Mouse (Mus musculus): ENCODE results near the gene Gm6169. TPM values are rescaled to one million over a fixed set of nuclear protein-coding genes. Genes with fewer than 3 reads are reported as not detected.
A peak's percentile ranks its signal among the peaks of the same experiment; 100 is the strongest.
"Not testable (repeated sequence)": the region's sequence is repeated elsewhere in the genome, so short reads cannot be mapped to it uniquely, and the experiment has no call there.

The Gm6169 gene
- total RNA-seq, 2 experiments from 2014 or later = 5.9 TPM; not detected in 1

- DNase-seq (ENCODE audit: low spot score) = no peak
These were observed 28.0 kb downstream of the Gm6169 start for GRCm38 (mm10) chr13:97070931-97071625.

GRCm38 (mm10) chr13:97068151-97068550 lies 30.9 kb downstream of the Gm6169 start:
- no peak for DNase-seq (ENCODE audit: low spot score)

DNA sequence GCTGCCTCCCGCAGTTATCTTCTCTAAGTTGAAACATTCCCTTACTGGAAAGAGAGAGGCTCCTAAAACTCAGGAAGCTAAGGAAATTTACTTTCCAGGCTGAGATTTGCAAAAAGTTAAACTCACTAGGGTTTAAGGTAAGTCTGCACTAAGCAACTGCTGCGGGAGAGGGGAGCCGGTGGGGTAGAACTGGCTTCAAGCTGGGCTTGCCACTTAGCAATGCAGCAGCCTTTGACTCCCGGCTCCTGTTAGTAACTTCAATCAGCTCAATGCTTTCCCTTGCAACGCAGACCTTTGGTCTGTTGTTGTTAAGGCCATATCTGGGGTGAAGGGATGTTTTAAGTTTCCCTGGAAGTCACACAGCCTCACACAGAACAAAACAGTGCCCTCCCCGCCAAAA lies 31.3 kb downstream of the Gm6169 start:
- no peak for DNase-seq (ENCODE audit: low spot score)

DNA sequence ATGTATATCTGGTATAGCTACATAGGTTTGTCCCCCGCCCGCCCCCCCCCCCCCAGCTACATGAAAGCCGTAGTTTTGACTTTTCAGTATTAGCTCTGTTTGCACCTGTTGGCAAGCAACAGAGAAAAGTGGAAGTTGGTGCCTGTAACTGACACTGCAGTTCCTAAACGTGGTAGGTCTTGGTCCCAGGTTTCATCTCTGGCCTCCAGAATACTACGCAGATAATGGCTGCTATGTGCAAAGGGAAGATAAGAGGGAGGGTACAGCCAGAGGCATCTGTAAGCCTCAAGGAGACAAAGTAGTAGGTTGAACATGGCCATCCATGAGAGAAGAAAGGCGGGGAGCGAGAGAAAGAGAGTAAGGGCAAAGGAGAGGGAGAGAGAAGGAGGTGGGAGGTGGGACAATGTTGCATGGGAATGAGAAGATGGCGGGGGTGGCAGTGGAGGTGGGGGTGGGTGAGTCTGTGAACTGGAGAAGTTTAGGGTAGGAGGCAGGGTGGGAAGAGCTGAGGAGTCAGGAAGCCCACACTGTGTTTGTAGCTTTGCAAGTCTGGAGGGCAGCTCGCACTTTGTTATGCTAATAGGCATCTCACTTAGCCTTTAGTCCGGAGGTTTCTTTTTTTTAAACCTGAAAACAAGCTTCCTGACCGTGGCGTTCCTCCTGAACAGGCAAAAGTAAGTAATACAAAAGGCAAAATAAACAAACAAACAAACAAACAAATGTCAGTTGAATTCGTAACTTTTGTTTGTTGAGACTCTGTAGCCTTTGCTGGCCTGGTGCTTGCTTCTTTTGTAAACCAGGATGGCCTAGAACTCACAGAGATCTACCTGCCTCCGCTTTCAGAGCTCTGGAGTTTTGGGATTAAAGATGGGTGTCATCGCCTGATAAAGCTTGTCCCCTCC lies 32.1 kb downstream of the Gm6169 start, which contains the start of gene Fam169a:
TSS of gene Fam169a (plus strand) at position 638 of the 902 bp plus-strand sequence.
- no peak for DNase-seq (ENCODE audit: low spot score)

DNA sequence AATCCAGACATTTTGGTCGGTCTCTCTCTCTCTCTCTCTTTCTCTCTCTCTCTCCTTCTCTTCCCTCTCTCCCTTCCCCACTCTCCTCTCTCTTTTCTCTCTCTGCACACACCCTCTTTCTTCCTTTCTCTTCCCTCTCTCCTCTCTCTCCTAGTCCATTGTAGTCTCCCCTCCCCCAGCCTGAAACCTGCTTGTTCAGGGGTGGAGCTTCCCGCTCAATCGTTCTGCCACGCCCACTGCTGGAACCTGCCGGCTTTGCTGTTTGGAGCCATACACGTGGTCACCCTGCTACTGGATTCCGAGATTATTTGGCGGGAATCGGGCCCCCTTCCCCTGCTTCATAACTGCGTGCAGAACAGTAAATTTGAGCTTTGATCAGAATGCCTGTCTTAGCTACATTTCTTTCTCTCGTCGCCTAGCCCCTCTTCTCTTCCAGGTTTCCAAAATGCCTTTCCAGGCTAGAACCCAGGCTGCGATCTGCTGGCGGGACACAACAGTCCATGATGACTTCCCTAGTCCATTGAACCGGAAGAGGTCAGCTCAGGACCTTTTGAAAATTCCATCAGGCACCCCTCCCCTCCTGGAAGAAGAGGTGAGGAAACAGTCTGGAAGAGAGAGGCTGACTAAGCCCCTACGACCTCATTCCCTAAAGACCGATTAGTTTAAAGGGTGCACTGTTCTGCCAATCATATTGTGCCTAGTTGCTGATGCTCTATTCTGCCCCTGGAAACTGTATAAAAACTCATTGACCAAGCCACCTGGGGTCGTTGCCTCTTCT lies 34.0 kb downstream of the Gm6169 start:
- DNase-seq (ENCODE audit: low spot score) = not testable (repeated sequence)

DNA sequence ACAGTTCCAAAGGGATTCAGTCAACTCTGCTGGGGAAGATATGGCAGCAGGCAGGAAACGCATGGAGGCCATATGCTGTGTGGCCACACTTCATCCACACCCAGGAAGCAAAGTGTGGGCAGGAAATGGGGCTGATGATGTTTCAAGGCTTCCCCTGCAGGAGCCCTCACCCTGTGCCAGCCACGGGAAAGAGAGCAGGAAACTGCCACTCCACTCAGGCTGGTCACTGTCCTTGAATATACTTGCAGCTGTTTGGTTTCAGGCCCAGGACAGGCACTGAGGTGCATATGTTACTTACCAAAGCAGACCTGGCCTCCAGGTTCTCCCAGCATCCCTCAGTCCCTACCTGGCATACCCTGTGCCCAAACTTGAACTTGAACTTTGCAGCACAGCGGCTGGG lies 34.6 kb downstream of the Gm6169 start:
- DNase-seq (ENCODE audit: low spot score) = no peak

- DNase-seq (ENCODE audit: low spot score) = no peak
These were observed 35.6 kb downstream of the Gm6169 start for GRCm38 (mm10) chr13:97063431-97063830.

DNA sequence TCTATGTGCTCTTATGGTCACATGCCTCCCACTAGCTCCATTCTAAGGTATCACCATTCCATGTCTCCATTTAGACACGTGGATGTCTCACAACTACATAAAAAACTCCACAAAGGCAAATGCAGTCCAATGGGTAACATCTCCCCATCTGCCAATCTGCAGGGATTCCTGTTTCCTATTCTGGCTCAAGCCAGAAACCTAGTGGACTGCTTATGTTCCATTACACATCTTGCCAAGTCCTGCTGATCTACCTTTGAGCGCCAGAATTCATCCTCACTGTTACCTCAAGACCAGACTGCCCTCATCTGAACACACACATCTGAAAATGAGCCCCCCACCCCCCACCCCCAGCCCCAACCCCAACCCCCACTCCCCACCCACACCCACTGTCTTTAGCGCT lies 36.9 kb downstream of the Gm6169 start:
- no peak for DNase-seq (ENCODE audit: low spot score)

DNA sequence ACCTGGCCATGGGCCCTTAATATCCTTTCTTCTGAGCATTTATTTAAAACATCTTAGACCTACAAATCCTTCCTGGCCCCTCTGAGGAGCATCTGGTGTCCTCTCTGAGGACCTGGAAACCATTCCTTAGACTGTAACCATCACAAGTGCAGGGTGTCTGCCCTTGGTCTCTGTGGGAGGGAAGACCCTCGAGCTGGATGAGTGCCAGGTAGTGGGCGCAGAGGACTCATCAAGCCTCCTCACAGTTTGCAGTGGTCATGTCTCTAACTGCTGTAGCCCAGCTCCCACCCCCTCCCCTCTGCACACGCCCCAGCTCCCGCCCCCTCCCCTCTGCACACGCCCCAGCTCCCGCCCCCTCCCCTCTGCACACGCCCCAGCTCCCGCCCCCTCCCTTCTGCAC lies 38.7 kb downstream of the Gm6169 start:
- no peak for DNase-seq (ENCODE audit: low spot score)

DNA sequence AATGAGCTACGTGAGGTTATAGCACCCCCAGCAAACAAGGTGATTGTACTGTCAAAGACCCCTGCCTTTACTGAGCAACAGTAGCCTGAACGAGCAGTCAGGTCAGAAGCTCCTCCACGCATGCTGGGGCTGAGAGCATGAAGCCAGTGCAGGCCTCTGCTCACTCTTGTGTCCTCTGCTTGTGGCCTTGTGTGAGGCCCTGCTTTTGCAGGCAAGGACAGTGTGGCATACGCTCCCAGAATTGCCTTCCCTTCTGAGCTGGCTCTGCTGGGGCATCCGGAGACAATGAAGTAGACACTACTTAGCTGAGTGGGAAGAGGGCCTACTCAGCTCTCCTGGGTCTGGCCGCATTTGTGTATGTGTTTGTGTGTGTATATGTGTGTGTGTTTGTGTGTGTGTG lies 39.3 kb downstream of the Gm6169 start:
- DNase-seq (ENCODE audit: low spot score) = no peak

- DNase-seq (ENCODE audit: low spot score) = no peak
These were observed 41.2 kb downstream of the Gm6169 start for GRCm38 (mm10) chr13:97057817-97058216.

GRCm38 (mm10) chr13:97053844-97054243 lies 45.2 kb downstream of the Gm6169 start:
- no peak for DNase-seq (ENCODE audit: low spot score)

DNA sequence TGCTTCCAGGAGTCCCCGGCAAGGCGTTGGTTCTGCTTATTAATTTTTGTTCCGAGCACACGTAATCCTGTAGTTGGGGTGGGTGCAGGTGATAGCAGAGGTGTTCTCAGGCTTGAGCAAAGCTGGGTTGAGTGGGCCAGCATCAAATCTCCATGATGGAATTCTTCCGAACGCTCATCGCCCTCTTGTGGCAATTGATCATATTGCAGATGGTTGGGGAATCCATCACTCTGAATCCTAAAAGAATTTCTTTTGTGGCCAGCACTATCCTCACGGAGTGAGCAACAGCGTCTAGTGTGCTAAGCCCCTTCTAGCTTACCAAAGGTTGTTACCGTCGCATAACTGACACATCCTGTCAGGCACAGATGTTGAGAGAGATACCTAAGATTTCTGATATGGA lies 46.4 kb downstream of the Gm6169 start:
- DNase-seq (ENCODE audit: low spot score) = peak; percentile 26

DNA sequence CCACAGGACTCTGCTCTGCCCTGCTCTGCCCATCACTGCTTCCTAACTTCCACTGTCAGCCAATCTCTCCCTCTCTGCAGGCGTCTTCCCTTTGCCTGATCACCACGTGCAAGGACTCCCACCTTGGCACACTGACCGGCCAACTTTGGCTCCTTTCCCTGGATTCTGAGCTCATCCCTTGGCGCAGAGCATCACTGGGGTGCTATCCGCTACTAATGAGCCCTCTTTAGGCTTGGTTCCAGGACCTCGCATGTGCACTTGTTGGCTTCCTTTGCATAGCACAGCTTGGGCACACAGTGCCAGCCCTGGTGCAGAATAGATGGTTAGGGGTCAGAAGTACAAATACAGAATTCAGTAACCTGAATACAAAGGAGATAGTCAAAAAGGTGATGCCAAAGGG lies 47.9 kb downstream of the Gm6169 start:
- no peak for DNase-seq (ENCODE audit: low spot score)

Other genes starting within 250 kb of the Gm6169 start
- under 1 TPM; 0.05 TPM for gene Gcnt4, start 174.5 kb downstream of the Gm6169 start, total RNA-seq (2021)
- not detected for gene 1700029F12Rik, start 64.9 kb downstream of the Gm6169 start, total RNA-seq (2021)
- under 1 TPM in 1 of 2 experiments, not detected in 1; 0.05 TPM for gene Fam169a, start 32.0 kb downstream of the Gm6169 start, total RNA-seq (2021)
- gene Gfm2, start 38.7 kb upstream of the Gm6169 start, total RNA-seq (2021) = 10 to 100 TPM; 48.7 to 49.3 TPM
- gene Nsa2, start 38.7 kb upstream of the Gm6169 start, total RNA-seq (2021) = 10 to 100 TPM; 47.9 to 49.4 TPM
- gene Hexb, start 99.1 kb upstream of the Gm6169 start, total RNA-seq (2021) = 1 to 10 TPM; 8.6 to 9.5 TPM
- gene Enc1, start 141.9 kb upstream of the Gm6169 start, total RNA-seq (2021) = 1 to 10 TPM; 2.4 to 2.6 TPM

Measured in gastrocnemius, adult 18-20 months (tissue).